Mouse (Mus musculus) spleen, adult 2 months (tissue): ENCODE results near the gene Ipo4. TPM values are rescaled to one million over a fixed set of nuclear protein-coding genes. Genes with fewer than 3 reads are reported as not detected.

Source experiments
- DNase-seq, 2 experiments: peaks; one replicate each; pipeline versions ENCODE4 v3.0.0 to v3.0.0-alpha.2; 2012 to 2021; ENCODE audit warnings: low spot score in 2 of 2, low read depth in 1 of 2
- H3K27ac ChIP-seq: fragments of 200-500 bp; 2 replicates; pipeline ENCODE4 v1.5.1; 2012; ENCODE audit warnings: low read length, inconsistent platforms; ENCODE audit not compliant: insufficient read depth
- H3K27me3 ChIP-seq: fragments of 200-500 bp; 2 replicates; pipeline ENCODE4 v1.6.1; 2012; ENCODE audit warnings: mild to moderate bottlenecking, moderate library complexity, low read length, inconsistent platforms; ENCODE audit not compliant: control insufficient read depth, insufficient read depth
- H3K36me3 ChIP-seq: fragments of 200-500 bp; 2 replicates; pipeline ENCODE4 v1.6.1; 2012; ENCODE audit warnings: mild to moderate bottlenecking, low read length, inconsistent platforms; ENCODE audit not compliant: control insufficient read depth, insufficient read depth
- H3K4me1 ChIP-seq: fragments of 200-500 bp; 2 replicates; pipeline ENCODE4 v1.6.1; 2011; ENCODE audit warnings: inconsistent platforms; ENCODE audit not compliant: control insufficient read depth, insufficient read depth, insufficient read length
- H3K4me3 ChIP-seq: fragments of 200-500 bp; 2 replicates; pipeline ENCODE4 v1.5.1; 2011; ENCODE audit warnings: mild to moderate bottlenecking, inconsistent platforms; ENCODE audit not compliant: insufficient read depth, insufficient read length; ENCODE audit errors: extremely low read depth
- CTCF ChIP-seq: fragments of 200-500 bp; IDR thresholded peaks from 2 replicates; pipeline ENCODE4 v1.5.1; 2011; ENCODE audit warnings: mild to moderate bottlenecking, inconsistent platforms; ENCODE audit not compliant: insufficient read depth, insufficient read length, insufficient replicate concordance; ENCODE audit errors: extremely low read depth
- POLR2A ChIP-seq: fragments of 200-500 bp; IDR thresholded peaks from 2 replicates; pipeline ENCODE4 v1.6.1; 2011; ENCODE audit warnings: low read depth, low read length, inconsistent platforms
- WGBS: fragments of 180-500 bp; shearing (Covaris S2); methylation state at CpG from one replicate; pipeline ENCODE4 v1.1.7; 2018; 5-methylcytosine and 5-hydroxymethylcytosine counted together
- polyA plus RNA-seq: library from polyadenylated mRNA; depleted of rRNA; stranded (reverse); fragments of >200 nt; gene quantifications from 2 replicates; pipeline ENCODE4 v1.2.3, GENCODE M21; 2012; rRNA removed

Ipo4 gene
- polyA plus RNA-seq, result 56.7 and 62.4 TPM in 2 replicates

DNA sequence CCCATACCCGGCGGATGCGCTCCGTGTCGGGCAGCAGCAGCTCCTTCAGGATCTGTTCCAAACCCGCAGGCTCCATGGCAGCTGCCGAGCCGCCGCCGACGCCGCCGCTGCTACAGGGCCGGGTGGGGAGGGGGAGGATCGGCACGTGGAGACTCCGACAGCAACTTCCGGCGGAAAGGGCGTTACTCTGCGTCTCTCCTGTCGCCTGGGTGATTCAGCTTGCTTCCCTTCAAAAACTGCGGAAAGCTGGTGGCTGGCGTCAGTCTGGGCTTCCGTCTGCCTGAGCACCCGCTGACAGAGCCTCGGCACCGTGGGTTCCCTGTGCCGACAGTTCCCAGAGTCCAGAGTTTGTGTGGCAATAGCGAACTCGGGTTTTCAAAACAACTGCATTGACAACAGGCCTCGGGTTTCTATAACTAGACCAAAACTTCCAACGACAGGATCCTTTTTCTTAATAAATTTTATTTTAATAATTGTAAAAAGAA is at the start of gene Ipo4:
Ipo4 (minus strand) TSS at position 435 of the 485 bp plus-strand sequence.
- Histone ChIP-seq H3K4me3 (peak within 1 kb of the TSS; percentile 67), H3K27ac (peak within 1 kb of the TSS; percentile 30; the same call in 1 of the 2 replicates), H3K36me3 (peaks cover 13% of the 10 kb centered on the region), H3K27me3 (no peaks in the 10 kb centered on the region), H3K4me1 (peaks cover 6% of the 10 kb centered on the region)
- DNase-seq, result peak; percentile 66 to 81
- WGBS, result 1% methylated on average over 30 of the region's 33 CpGs
- TF ChIP-seq CTCF (no peak), POLR2A (no peak; the same call in 1 of the 2 replicates)

DNA sequence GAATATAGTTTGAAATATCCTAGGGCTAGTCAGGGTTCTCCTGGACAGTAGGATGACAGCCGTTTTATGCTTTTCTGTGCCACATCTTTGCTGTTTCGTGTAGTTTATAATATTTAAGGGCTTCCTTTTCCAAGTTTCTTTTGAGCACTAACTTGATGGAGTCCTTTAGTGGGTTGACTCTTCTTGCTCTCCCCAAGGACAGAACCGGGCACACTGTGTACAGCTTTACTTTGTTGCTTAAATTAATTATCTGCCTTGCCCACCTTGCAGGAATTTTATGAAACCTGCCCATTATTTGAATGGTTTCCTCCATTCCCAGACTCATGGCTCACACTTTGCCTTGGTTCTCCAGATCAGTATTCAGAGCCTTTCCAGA is 46.3 kb upstream of the Ipo4 start:
- H3K4me3 ChIP-seq, result peak overlapping the region; percentile 74
- H3K27ac ChIP-seq, result no peak overlapping the region
- H3K4me1 ChIP-seq, result peaks cover 3% of the 10 kb centered on the region; the same call in 1 of the 2 replicates
- H3K36me3 ChIP-seq, result peaks cover 18% of the 10 kb centered on the region
- TF ChIP-seq CTCF (no peak), POLR2A (no peak)
- no peak for DNase-seq
- 8% methylated on average over 3 of the region's 3 CpGs for WGBS
- H3K27me3 ChIP-seq, result no peaks in the 10 kb centered on the region

DNA sequence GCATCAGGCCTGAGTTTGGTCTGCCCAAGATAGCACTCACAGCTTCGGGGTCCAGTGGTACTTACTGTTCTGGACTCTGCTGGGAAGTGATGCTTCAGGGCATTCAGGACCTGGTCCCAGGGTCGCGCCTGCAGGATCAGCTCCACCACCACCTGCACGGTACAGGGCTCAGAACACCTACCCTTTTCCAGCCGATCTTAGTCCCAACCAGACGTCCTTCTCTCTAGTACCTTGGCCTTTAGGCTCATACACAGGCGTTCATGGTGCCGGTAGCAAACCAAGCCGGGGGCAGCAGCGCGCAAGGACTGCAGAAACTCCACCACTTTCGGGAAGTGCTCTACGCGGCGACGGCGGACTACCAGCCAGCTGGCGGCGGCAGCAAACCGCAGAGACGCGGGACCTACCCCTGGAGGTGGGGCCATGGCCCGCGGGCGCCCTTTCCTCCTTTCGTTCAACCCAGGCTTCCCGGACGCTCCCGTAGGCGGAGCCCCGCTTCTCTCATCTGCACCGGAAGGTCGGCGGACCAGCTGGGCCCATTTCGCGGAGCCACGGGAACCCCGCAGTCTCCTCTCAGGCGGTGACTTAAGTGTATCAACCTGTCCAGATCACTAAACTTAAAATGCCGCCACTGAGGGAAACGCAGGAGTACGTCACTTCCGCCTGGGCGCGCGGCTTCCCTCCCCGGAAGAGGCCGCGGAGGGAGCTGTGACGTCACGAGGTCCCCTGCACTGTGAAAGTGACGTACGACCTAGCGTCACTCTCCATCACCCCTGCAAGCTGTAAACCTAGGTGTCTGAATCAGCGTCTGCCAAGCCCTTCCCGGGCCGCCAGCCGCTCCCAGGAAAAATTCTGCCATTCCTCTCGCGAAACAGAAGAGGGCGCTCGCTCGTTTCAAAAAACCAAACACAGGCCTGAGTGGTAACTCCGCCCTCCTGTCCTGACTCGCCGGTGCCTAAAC is 45.7 kb upstream of the Ipo4 start, which contains the start of gene Tinf2:
Tinf2 (minus strand) TSS at position 661 of the 958 bp plus-strand sequence.
- no peaks in the 10 kb centered on the region for H3K27me3 ChIP-seq
- DNase-seq, result peak; percentile 88 to 94
- peaks cover 20% of the 10 kb centered on the region for H3K36me3 ChIP-seq
- peak within 1 kb of the TSS; percentile 74 for H3K4me3 ChIP-seq
- H3K4me1 ChIP-seq, result peaks cover 3% of the 10 kb centered on the region; the same call in 1 of the 2 replicates
- TF ChIP-seq POLR2A (no peak), CTCF (peak; percentile 64; the same call in 1 of the 2 replicates)
- under 1% methylated on average over 66 of the region's 66 CpGs for WGBS
- peak within 1 kb of the TSS; percentile 90 for H3K27ac ChIP-seq

DNA sequence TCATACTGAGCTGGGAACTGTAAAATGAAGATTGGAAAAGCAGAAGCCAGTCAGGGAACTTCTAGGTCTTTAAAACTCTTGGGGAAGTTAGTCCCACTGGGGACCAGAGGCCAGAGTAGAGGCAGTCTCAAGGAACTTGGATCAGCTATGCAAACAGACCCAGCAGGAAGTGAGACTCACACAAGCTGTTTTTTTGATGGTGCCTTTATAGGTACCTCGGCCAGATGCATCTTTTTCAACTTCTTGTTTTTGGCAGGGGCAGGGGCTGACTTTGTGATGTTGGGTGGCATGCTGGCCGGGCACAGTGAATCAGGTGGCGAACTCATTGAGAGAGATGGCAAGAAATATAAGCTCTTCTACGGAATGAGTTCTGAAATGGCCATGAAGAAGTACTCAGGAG is 41.9 kb upstream of the Ipo4 start:
- no peak overlapping the region; the same call in 1 of the 2 replicates for H3K27ac ChIP-seq
- H3K4me3 ChIP-seq, result no peak overlapping the region
- no peak for DNase-seq
- TF ChIP-seq POLR2A (no peak), CTCF (no peak)
- peaks cover 21% of the 10 kb centered on the region for H3K36me3 ChIP-seq
- H3K4me1 ChIP-seq, result peaks cover 5% of the 10 kb centered on the region; the same call in 1 of the 2 replicates
- WGBS, result 65% methylated on average over 4 of the region's 4 CpGs
- no peaks in the 10 kb centered on the region for H3K27me3 ChIP-seq

DNA sequence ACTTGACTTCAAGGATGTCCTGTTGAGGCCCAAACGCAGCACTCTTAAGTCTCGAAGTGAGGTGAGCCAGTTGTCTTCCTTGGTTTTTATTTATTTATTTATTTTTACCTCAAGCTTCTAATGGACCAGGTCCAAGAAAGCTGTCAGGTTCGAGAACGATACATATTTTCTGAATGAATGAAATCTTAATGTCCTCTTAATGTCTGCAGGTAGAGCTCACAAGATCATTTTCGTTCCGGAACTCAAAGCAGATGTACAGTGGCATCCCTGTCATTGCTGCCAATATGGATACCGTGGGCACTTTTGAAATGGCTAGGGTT is 36.9 kb upstream of the Ipo4 start:
- H3K27ac ChIP-seq, result peak overlapping the region; percentile 64; the same call in 1 of the 2 replicates
- peaks cover 4% of the 10 kb centered on the region for H3K36me3 ChIP-seq
- TF ChIP-seq CTCF (no peak), POLR2A (no peak)
- WGBS, result 58% methylated on average over 7 of the region's 7 CpGs
- no peak for DNase-seq
- peak overlapping the region; percentile 44; the same call in 1 of the 2 replicates for H3K4me3 ChIP-seq
- H3K4me1 ChIP-seq, result peaks cover 7% of the 10 kb centered on the region; the same call in 1 of the 2 replicates
- no peaks in the 10 kb centered on the region for H3K27me3 ChIP-seq

DNA sequence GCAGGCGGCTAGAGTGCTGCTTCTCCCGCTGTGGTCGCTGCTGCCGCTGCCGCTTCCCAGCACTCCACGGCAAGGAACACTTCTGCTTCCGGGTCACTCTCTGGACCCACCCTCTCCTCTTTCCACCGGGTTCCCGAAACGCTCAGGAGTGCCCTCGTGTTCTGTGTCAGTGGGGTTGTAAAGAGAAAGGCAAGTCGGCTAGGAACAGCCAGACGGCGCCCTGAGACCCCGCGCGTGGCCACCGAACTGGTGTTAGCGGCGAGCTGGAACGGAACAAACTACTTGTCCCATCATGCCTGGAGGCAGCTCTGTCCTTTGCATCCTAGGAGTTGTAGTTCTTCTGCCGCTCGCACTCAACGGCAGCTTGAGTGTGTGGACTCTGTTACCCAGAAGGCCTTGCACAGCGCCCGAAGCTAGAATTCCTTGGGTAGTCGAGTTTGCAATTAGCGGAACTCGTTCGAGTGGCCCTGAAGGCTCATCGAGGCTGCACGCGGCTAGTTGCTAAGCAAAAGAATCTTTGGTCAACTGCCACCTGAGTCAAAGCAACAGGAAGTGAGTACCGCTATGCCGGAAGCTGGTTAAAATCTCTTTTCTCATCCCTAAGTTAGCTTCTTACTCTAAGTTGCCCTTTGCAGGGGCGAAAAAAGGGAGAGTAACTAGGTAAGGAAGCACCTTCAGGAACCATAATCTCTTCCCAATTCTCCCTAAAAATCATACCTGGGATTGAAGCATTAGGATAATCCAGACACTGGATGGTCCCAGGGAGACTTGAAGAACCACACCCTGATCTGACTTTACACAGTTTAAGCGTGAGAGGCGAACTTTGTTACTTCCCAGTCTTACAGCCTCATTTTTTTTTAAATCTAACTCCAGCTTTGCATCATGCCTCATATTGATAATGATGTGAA is 36.3 kb upstream of the Ipo4 start, which contains the start of the genes Gmpr2 and Nedd8:
Gmpr2 (plus strand) TSS at position 109 of the 908 bp plus-strand sequence.
Nedd8 (minus strand) TSS at position 292 of the 908 bp plus-strand sequence.
- peak within 1 kb of the TSS; percentile 97 for H3K27ac ChIP-seq
- DNase-seq, result peak; percentile 89 to 96
- peaks cover 7% of the 10 kb centered on the region; the same call in 1 of the 2 replicates for H3K4me1 ChIP-seq
- TF ChIP-seq POLR2A, result peak; percentile 53; the same call in 1 of the 2 replicates
- no peak for TF ChIP-seq CTCF
- no peaks in the 10 kb centered on the region for H3K27me3 ChIP-seq
- under 1% methylated on average over 38 of the region's 38 CpGs for WGBS
- peaks cover 4% of the 10 kb centered on the region for H3K36me3 ChIP-seq
- peak within 1 kb of the TSS; percentile 86 for H3K4me3 ChIP-seq
